8 mouse cellular contexts compared by ENCODE assay signal in genomic region chr12:80885301-80886288, GRCm38 (mm10). TPM values are rescaled to one million over a fixed set of nuclear protein-coding genes. Genes with fewer than 3 reads are reported as not detected.
A peak's percentile ranks its signal among the peaks of the same experiment; 100 is the strongest.
DNase-seq lines count a peak whose midpoint lies in the region; ATAC-seq and TF ChIP-seq lines count a peak whose summit lies in the region.

No protein-coding gene starts in this region.

- H3K27ac ChIP-seq in hindbrain, postnatal 0 days = no peak overlapping the region
- no peak overlapping the region for H3K27ac ChIP-seq in liver, embryonic 11.5 days (ENCODE audit: low read depth, low read length)
- H3K27ac ChIP-seq in forebrain, embryonic 16.5 days (ENCODE audit: low read length) = no peak overlapping the region

- no peak for TF ChIP-seq CTCF in hindbrain, postnatal 0 days (IDR thresholded peaks at IDR 0.05; ENCODE audit: low read depth)

- 64% methylated on average over 15 of the region's 15 CpGs for WGBS in hindbrain, postnatal 0 days
- WGBS in liver, embryonic 11.5 days = 26% methylated on average over 15 of the region's 15 CpGs
- WGBS in forebrain, embryonic 16.5 days = 68% methylated on average over 15 of the region's 15 CpGs

- H3K4me1 ChIP-seq in hindbrain, postnatal 0 days (ENCODE audit: insufficient read depth, low read length) = no peaks in the 10 kb centered on the region
- H3K4me1 ChIP-seq in liver, embryonic 11.5 days (replicated peaks; ENCODE audit: control insufficient read depth, insufficient read depth, low read length) = peaks cover 9% of the 10 kb centered on the region
- H3K4me1 ChIP-seq in forebrain, embryonic 16.5 days (replicated peaks; ENCODE audit: control insufficient read depth, insufficient read depth, low read length) = no peaks in the 10 kb centered on the region

- H3K36me3 ChIP-seq in hindbrain, postnatal 0 days (ENCODE audit: insufficient read depth, low read length) = no peaks in the 10 kb centered on the region
- no peaks in the 10 kb centered on the region for H3K36me3 ChIP-seq in liver, embryonic 11.5 days (ENCODE audit: control insufficient read depth, insufficient read depth, low read length)
- no peaks in the 10 kb centered on the region for H3K36me3 ChIP-seq in forebrain, embryonic 16.5 days (ENCODE audit: control insufficient read depth, insufficient read depth)

- no peak overlapping the region for H3K9ac ChIP-seq in hindbrain, postnatal 0 days (replicated peaks; ENCODE audit: low read length)
- H3K9ac ChIP-seq in liver, embryonic 11.5 days (ENCODE audit: low read depth, low read length) = 0 out of 2 replicates have a peak overlapping the region, but pooled peaks have one; percentile 17
- no peak overlapping the region for H3K9ac ChIP-seq in forebrain, embryonic 16.5 days (replicated peaks; ENCODE audit: low read depth, low read length)

- no peak for ATAC-seq in hindbrain, postnatal 0 days
- peak; percentile 70; the same call in 1 of the 2 replicates for ATAC-seq in liver, embryonic 11.5 days (replicated peaks; ENCODE audit: low FRiP score)
- ATAC-seq in forebrain, embryonic 16.5 days = no peak

- H3K4me2 ChIP-seq in hindbrain, postnatal 0 days (ENCODE audit: low read depth, low read length) = no peak overlapping the region
- peak overlapping the region; percentile 56 for H3K4me2 ChIP-seq in liver, embryonic 11.5 days
- H3K4me2 ChIP-seq in forebrain, embryonic 16.5 days (ENCODE audit: low read length) = no peak overlapping the region

- H3K9me3 ChIP-seq in hindbrain, postnatal 0 days (ENCODE audit: low read length) = no peaks in the 10 kb centered on the region
- peaks cover 2% of the 10 kb centered on the region; the same call in 1 of the 2 replicates for H3K9me3 ChIP-seq in liver, embryonic 11.5 days (ENCODE audit: control insufficient read depth, low read length)
- H3K9me3 ChIP-seq in forebrain, embryonic 16.5 days (ENCODE audit: control insufficient read depth, low read length) = no peaks in the 10 kb centered on the region

- H3K4me3 ChIP-seq in hindbrain, postnatal 0 days (ENCODE audit: low read length) = no peak overlapping the region
- peak overlapping the region; percentile 22 for H3K4me3 ChIP-seq in liver, embryonic 11.5 days (ENCODE audit: low read depth, low read length)
- no peak overlapping the region for H3K4me3 ChIP-seq in forebrain, embryonic 16.5 days (replicated peaks; ENCODE audit: low read length)

- H3K27me3 ChIP-seq in hindbrain, postnatal 0 days (ENCODE audit: insufficient read depth, low read length) = no peaks in the 10 kb centered on the region
- H3K27me3 ChIP-seq in liver, embryonic 11.5 days (replicated peaks; ENCODE audit: control insufficient read depth, insufficient read depth, low read length) = no peaks in the 10 kb centered on the region
- no peaks in the 10 kb centered on the region for H3K27me3 ChIP-seq in forebrain, embryonic 16.5 days (replicated peaks; ENCODE audit: control insufficient read depth, insufficient read depth, low read length)

- peak; percentile 12 to 29 for DNase-seq in spleen, postnatal 36 days (ENCODE audit: low spot score in 2 of 2)
- DNase-seq in spleen, adult 18-20 months = no peak
- peak; percentile 46 for DNase-seq in forelimb bud, embryonic 11.5 days (ENCODE audit: low read depth, low spot score)
- peak; percentile 8 for DNase-seq in hindbrain, postnatal 0 days (ENCODE audit: low spot score)
- peak; percentile 36 for DNase-seq in liver, embryonic 11.5 days (ENCODE audit: low spot score)
- peak; percentile 49 for DNase-seq in ovary, postnatal 10 days (ENCODE audit: low spot score)
- DNase-seq in cerebellum, adult 8-10 months = no peak

RNA-seq across cellular contexts. Expression of gene Srsf5, which starts 59.7 kb away (rescaled TPM):
- 222 and 291 TPM in 2 replicates for total RNA-seq in hindbrain, postnatal 0 days (2014; rRNA removed)
- polyA plus RNA-seq in hindbrain, postnatal 0 days (2015; fragmentation: Nextera tagmentation; extraction: Ambion mirVana) = 486 and 514 TPM in 2 replicates
- polyA plus RNA-seq in liver, embryonic 11.5 days (2014; fragmentation: Nextera tagmentation; extraction: Ambion mirVana) = 423 and 425 TPM in 2 replicates
- 478 and 525 TPM in 2 replicates for polyA plus RNA-seq in forebrain, embryonic 16.5 days (2015; fragmentation: Nextera tagmentation; extraction: Ambion mirVana)

Comparison
In these comparisons a context has a peak if more than half of its experiments do, and no peak if none do; other contexts are left out.
1. DNase-seq: peak in spleen, postnatal 36 days (2 of 2), forelimb bud, embryonic 11.5 days (single experiment), hindbrain, postnatal 0 days (single experiment), liver, embryonic 11.5 days (single experiment) and ovary, postnatal 10 days (single experiment); none in spleen, adult 18-20 months (0 of 2) and cerebellum, adult 8-10 months (single experiment).